Mouse (Mus musculus): Measurements from ENCODE around the gene Macrod1. TPM values are rescaled to one million over a fixed set of nuclear protein-coding genes. Genes with fewer than 3 reads are reported as not detected.

Macrod1 gene
- polyA plus RNA-seq, 1 experiment: 33.8 TPM

- H3K27ac ChIP-seq (ENCODE audit: insufficient read depth, low read length): no peak overlapping the region
- H3K27me3 ChIP-seq (ENCODE audit: control insufficient read depth, insufficient read depth, low read length): no peaks in the 10 kb centered on the region
- H3K4me1 ChIP-seq (ENCODE audit: control insufficient read depth, insufficient read depth, low read length): peaks cover 38% of the 10 kb centered on the region
- TF ChIP-seq CTCF (IDR thresholded peaks at IDR 0.05; ENCODE audit: borderline replicate concordance, insufficient read depth, low read depth, low read length) (no peak), POLR2A (IDR thresholded peaks at IDR 0.05; ENCODE audit: borderline replicate concordance, insufficient read depth, low read length) (no peak)
- no peak overlapping the region for H3K4me3 ChIP-seq (replicated peaks; ENCODE audit: insufficient read depth, low read depth, low read length)
- WGBS: 16% methylated on average over 23 of the region's 23 CpGs
- peak; percentile 74 to 79 for DNase-seq
These were observed 125.8 kb downstream of the Macrod1 start for GRCm38 (mm10) chr19:7182273-7182949.

- peaks cover 33% of the 10 kb centered on the region for H3K4me1 ChIP-seq (ENCODE audit: control insufficient read depth, insufficient read depth, low read length)
- H3K27ac ChIP-seq (ENCODE audit: insufficient read depth, low read length): no peak overlapping the region
- no peak for DNase-seq
- no peaks in the 10 kb centered on the region for H3K27me3 ChIP-seq (ENCODE audit: control insufficient read depth, insufficient read depth, low read length)
- no peak overlapping the region for H3K4me3 ChIP-seq (replicated peaks; ENCODE audit: insufficient read depth, low read depth, low read length)
- TF ChIP-seq POLR2A (IDR thresholded peaks at IDR 0.05; ENCODE audit: borderline replicate concordance, insufficient read depth, low read length) (no peak), CTCF (IDR thresholded peaks at IDR 0.05; ENCODE audit: borderline replicate concordance, insufficient read depth, low read depth, low read length) (no peak)
- WGBS: 87% methylated on average over 11 of the region's 11 CpGs
These were observed 126.8 kb downstream of the Macrod1 start for GRCm38 (mm10) chr19:7183419-7183818.

GRCm38 (mm10) chr19:7185059-7185458 is 128.4 kb downstream of the Macrod1 start:
- TF ChIP-seq POLR2A (IDR thresholded peaks at IDR 0.05; ENCODE audit: borderline replicate concordance, insufficient read depth, low read length): no peak
- no peak for TF ChIP-seq CTCF (IDR thresholded peaks at IDR 0.05; ENCODE audit: borderline replicate concordance, insufficient read depth, low read depth, low read length)
- Histone ChIP-seq H3K4me1 (ENCODE audit: control insufficient read depth, insufficient read depth, low read length) (peaks cover 18% of the 10 kb centered on the region), H3K27me3 (ENCODE audit: control insufficient read depth, insufficient read depth, low read length) (no peaks in the 10 kb centered on the region), H3K4me3 (replicated peaks; ENCODE audit: insufficient read depth, low read depth, low read length) (no peak overlapping the region), H3K27ac (ENCODE audit: insufficient read depth, low read length) (no peak overlapping the region)
- no peak for DNase-seq
- 86% methylated on average over 4 of the region's 4 CpGs for WGBS

- no peak for DNase-seq
- Histone ChIP-seq H3K4me3 (replicated peaks; ENCODE audit: insufficient read depth, low read depth, low read length) (no peak overlapping the region), H3K27ac (ENCODE audit: insufficient read depth, low read length) (no peak overlapping the region), H3K4me1 (ENCODE audit: control insufficient read depth, insufficient read depth, low read length) (peaks cover 11% of the 10 kb centered on the region), H3K27me3 (ENCODE audit: control insufficient read depth, insufficient read depth, low read length) (no peaks in the 10 kb centered on the region)
- TF ChIP-seq POLR2A (IDR thresholded peaks at IDR 0.05; ENCODE audit: borderline replicate concordance, insufficient read depth, low read length) (no peak), CTCF (IDR thresholded peaks at IDR 0.05; ENCODE audit: borderline replicate concordance, insufficient read depth, low read depth, low read length) (no peak)
- WGBS: 59% methylated on average over 18 of the region's 18 CpGs
These were observed 129.2 kb downstream of the Macrod1 start for GRCm38 (mm10) chr19:7185715-7186291.

GRCm38 (mm10) chr19:7187157-7187556 is 130.5 kb downstream of the Macrod1 start:
- TF ChIP-seq POLR2A (IDR thresholded peaks at IDR 0.05; ENCODE audit: borderline replicate concordance, insufficient read depth, low read length) (no peak), CTCF (IDR thresholded peaks at IDR 0.05; ENCODE audit: borderline replicate concordance, insufficient read depth, low read depth, low read length) (no peak)
- WGBS: 84% methylated on average over 5 of the region's 5 CpGs
- H3K4me3 ChIP-seq (replicated peaks; ENCODE audit: insufficient read depth, low read depth, low read length): no peak overlapping the region
- H3K4me1 ChIP-seq (ENCODE audit: control insufficient read depth, insufficient read depth, low read length): peaks cover 6% of the 10 kb centered on the region
- no peak for DNase-seq
- H3K27ac ChIP-seq (ENCODE audit: insufficient read depth, low read length): no peak overlapping the region
- no peaks in the 10 kb centered on the region for H3K27me3 ChIP-seq (ENCODE audit: control insufficient read depth, insufficient read depth, low read length)

- TF ChIP-seq POLR2A (IDR thresholded peaks at IDR 0.05; ENCODE audit: borderline replicate concordance, insufficient read depth, low read length) (no peak), CTCF (IDR thresholded peaks at IDR 0.05; ENCODE audit: borderline replicate concordance, insufficient read depth, low read depth, low read length) (no peak)
- H3K4me1 ChIP-seq (ENCODE audit: control insufficient read depth, insufficient read depth, low read length): no peaks in the 10 kb centered on the region
These were observed 132.4 kb downstream of the Macrod1 start for GRCm38 (mm10) chr19:7189026-7189425.

GRCm38 (mm10) chr19:7190986-7191385 is 134.4 kb downstream of the Macrod1 start:
- no peak overlapping the region for H3K4me3 ChIP-seq (replicated peaks; ENCODE audit: insufficient read depth, low read depth, low read length)
- H3K27me3 ChIP-seq (ENCODE audit: control insufficient read depth, insufficient read depth, low read length): no peaks in the 10 kb centered on the region
- TF ChIP-seq CTCF (IDR thresholded peaks at IDR 0.05; ENCODE audit: borderline replicate concordance, insufficient read depth, low read depth, low read length): no peak
- no peak overlapping the region for H3K27ac ChIP-seq (ENCODE audit: insufficient read depth, low read length)
- no peaks in the 10 kb centered on the region for H3K4me1 ChIP-seq (ENCODE audit: control insufficient read depth, insufficient read depth, low read length)
- WGBS: 59% methylated on average over 5 of the region's 5 CpGs
- DNase-seq: no peak

More at GRCm38 (mm10) chr19:7189026-7189425, 132.4 kb downstream of the Macrod1 start:
- WGBS: 89% methylated on average over 4 of the region's 4 CpGs
- Histone ChIP-seq H3K27ac (ENCODE audit: insufficient read depth, low read length) (no peak overlapping the region), H3K27me3 (ENCODE audit: control insufficient read depth, insufficient read depth, low read length) (no peaks in the 10 kb centered on the region), H3K4me3 (replicated peaks; ENCODE audit: insufficient read depth, low read depth, low read length) (no peak overlapping the region)
- no peak for DNase-seq

GRCm38 (mm10) chr19:7191639-7192038 is 135.0 kb downstream of the Macrod1 start:
- WGBS: 44% methylated on average over 6 of the region's 6 CpGs
- Histone ChIP-seq H3K4me3 (replicated peaks; ENCODE audit: insufficient read depth, low read depth, low read length) (no peak overlapping the region), H3K27ac (ENCODE audit: insufficient read depth, low read length) (no peak overlapping the region), H3K27me3 (ENCODE audit: control insufficient read depth, insufficient read depth, low read length) (no peaks in the 10 kb centered on the region), H3K4me1 (ENCODE audit: control insufficient read depth, insufficient read depth, low read length) (0 out of 2 replicates have a peak, but pooled peaks cover 5% of the 10 kb centered on the region)
- no peak for DNase-seq
- no peak for TF ChIP-seq CTCF (IDR thresholded peaks at IDR 0.05; ENCODE audit: borderline replicate concordance, insufficient read depth, low read depth, low read length)
- no peak for TF ChIP-seq POLR2A (IDR thresholded peaks at IDR 0.05; ENCODE audit: borderline replicate concordance, insufficient read depth, low read length)
